Mouse (Mus musculus) myocyte (in vitro differentiated cells): ENCODE data around the gene Adap1. TPM values are rescaled to one million over a fixed set of nuclear protein-coding genes. Genes with fewer than 3 reads are reported as not detected.

Source experiments
- H3K27me3 ChIP-seq: one replicate; pipeline ENCODE4 v1.6.1; 2011; ENCODE audit not compliant: control insufficient read depth, insufficient read depth, insufficient read length
- H3K36me3 ChIP-seq: one replicate; pipeline ENCODE4 v1.6.1; 2011; ENCODE audit not compliant: control insufficient read depth, insufficient read depth
- H3K4me2 ChIP-seq: one replicate; pipeline ENCODE4 v1.6.1; 2011; ENCODE audit warnings: low read depth, control low read depth
- H3K4me3 ChIP-seq: one replicate; pipeline ENCODE4 v1.5.1; 2011; ENCODE audit warnings: mild to moderate bottlenecking, control low read depth, moderate library complexity
- H3K79me2 ChIP-seq: one replicate; pipeline ENCODE4 v1.6.1; 2011; ENCODE audit not compliant: control insufficient read depth, insufficient read depth
- H3ac ChIP-seq: one replicate; pipeline ENCODE4 v1.6.1; 2011; ENCODE audit not compliant: control insufficient read depth, insufficient read length
- CEBPB ChIP-seq: IDR thresholded peaks from 2 replicates; pipeline ENCODE4 v1.6.1; 2011; ENCODE audit warnings: mild to moderate bottlenecking, moderate library complexity; ENCODE audit not compliant: poor library complexity, insufficient read depth, severe bottlenecking
- E2F4 ChIP-seq: IDR thresholded peaks from one replicate; pipeline ENCODE4 v1.6.1; 2011; ENCODE audit warnings: mild to moderate bottlenecking, control low read depth, moderate library complexity; ENCODE audit not compliant: insufficient read depth
- MAX ChIP-seq: IDR thresholded peaks from one replicate; pipeline ENCODE4 v1.6.1; 2011; ENCODE audit warnings: low read depth, mild to moderate bottlenecking, control low read depth
- MYOD1 ChIP-seq, 3 experiments: IDR thresholded peaks; one replicate each; pipeline ENCODE4 v1.6.1; 2011; ENCODE audit warnings: control low read depth in 2 of 3, low read depth in 2 of 3, mild to moderate bottlenecking in 2 of 3, moderate library complexity in 1 of 3; ENCODE audit not compliant: insufficient read length in 2 of 3, control insufficient read depth in 1 of 3
- MYOG ChIP-seq, 3 experiments: IDR thresholded peaks; one replicate each; pipeline ENCODE4 v1.6.1; 2011; ENCODE audit warnings: control low read depth in 2 of 3, low read depth in 2 of 3, mild to moderate bottlenecking in 2 of 3; ENCODE audit not compliant: insufficient read length in 2 of 3, control insufficient read depth in 1 of 3, insufficient read depth in 1 of 3
- POLR2A ChIP-seq: IDR thresholded peaks from one replicate; pipeline ENCODE4 v1.6.1; 2011; ENCODE audit warnings: low read depth, mild to moderate bottlenecking, control low read depth, moderate library complexity; ENCODE audit not compliant: insufficient read length
- POLR2AphosphoS2 ChIP-seq: IDR thresholded peaks from one replicate; pipeline ENCODE4 v1.6.1; 2011; ENCODE audit warnings: low read depth, control low read depth; ENCODE audit not compliant: insufficient read length
- REST ChIP-seq: IDR thresholded peaks from one replicate; pipeline ENCODE4 v1.6.1; 2011; ENCODE audit warnings: mild to moderate bottlenecking, control low read depth, moderate library complexity; ENCODE audit not compliant: insufficient read depth, insufficient read length
- SRF ChIP-seq: IDR thresholded peaks from one replicate; pipeline ENCODE4 v1.6.1; 2011; ENCODE audit warnings: low read depth; ENCODE audit not compliant: control insufficient read depth, insufficient read length
- TCF12 ChIP-seq: IDR thresholded peaks from one replicate; pipeline ENCODE4 v1.6.1; 2011; ENCODE audit warnings: mild to moderate bottlenecking, control low read depth; ENCODE audit not compliant: poor library complexity, insufficient read depth, severe bottlenecking
- TCF3 ChIP-seq: IDR thresholded peaks from one replicate; pipeline ENCODE4 v1.6.1; 2011; ENCODE audit warnings: low read depth, control low read depth; ENCODE audit not compliant: insufficient read length
- USF1 ChIP-seq: IDR thresholded peaks from one replicate; pipeline ENCODE4 v1.6.1; 2011; ENCODE audit warnings: low read depth, mild to moderate bottlenecking, control low read depth, moderate library complexity
- polyA plus RNA-seq: library from polyadenylated mRNA; unstranded; fragments of >200 nt; fragmentation: generic; extraction: Trizol; gene quantifications from one replicate; pipeline ENCODE4 v1.2.1, GENCODE M21; 2012; ENCODE audit warnings: missing spikeins

Adap1 gene
- polyA plus RNA-seq, 1 experiment: 0.04 TPM

DNA sequence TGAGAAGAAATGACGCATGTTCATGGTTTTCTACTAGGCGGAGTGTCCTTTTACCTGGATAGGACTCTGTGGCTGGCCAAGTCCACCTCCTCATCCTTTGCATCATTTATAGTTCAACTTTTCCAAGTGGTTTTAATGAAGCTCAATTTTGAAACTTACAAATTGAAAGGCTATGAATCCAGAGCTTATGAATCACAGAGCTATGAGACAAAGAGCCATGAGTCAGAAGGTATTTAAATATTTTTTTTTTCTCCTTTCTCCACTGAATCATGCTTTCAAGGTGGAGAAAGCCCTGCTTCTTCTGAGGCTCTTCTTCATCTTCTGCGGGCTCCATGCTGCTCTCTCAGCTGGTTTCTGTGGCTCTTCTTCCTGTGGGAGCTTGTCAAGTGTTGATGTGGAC, 95.7 kb downstream of the Adap1 start:
- H3K79me2 ChIP-seq: no peaks in the 10 kb centered on the region
- H3K27me3 ChIP-seq: no peaks in the 10 kb centered on the region
- H3ac ChIP-seq: no peak overlapping the region
- no peak for TF ChIP-seq TCF12
- no peak for TF ChIP-seq TCF3
- no peak for TF ChIP-seq USF1
- TF ChIP-seq E2F4: no peak
- no peak for TF ChIP-seq MAX
- no peak for TF ChIP-seq SRF
- TF ChIP-seq MYOD1 (IDR thresholded peaks at IDR 0.05; ENCODE audit: control insufficient read depth in 1 of 3, insufficient read length in 2 of 3, low read depth in 2 of 3): no peak
- no peak for TF ChIP-seq REST
- no peak for TF ChIP-seq POLR2AphosphoS2
- no peak for TF ChIP-seq POLR2A
- no peak for TF ChIP-seq CEBPB
- no peak for TF ChIP-seq MYOG (IDR thresholded peaks at IDR 0.05; ENCODE audit: control insufficient read depth in 1 of 3, insufficient read depth in 1 of 3, insufficient read length in 2 of 3, low read depth in 2 of 3)
- no peak overlapping the region for H3K4me2 ChIP-seq
- peaks cover 35% of the 10 kb centered on the region for H3K36me3 ChIP-seq
- H3K4me3 ChIP-seq: no peak overlapping the region

- TF ChIP-seq MYOD1 (IDR thresholded peaks at IDR 0.05; ENCODE audit: control insufficient read depth in 1 of 3, insufficient read length in 2 of 3, low read depth in 2 of 3): no peak
- no peak for TF ChIP-seq SRF
- no peak for TF ChIP-seq MYOG (IDR thresholded peaks at IDR 0.05; ENCODE audit: control insufficient read depth in 1 of 3, insufficient read depth in 1 of 3, insufficient read length in 2 of 3, low read depth in 2 of 3)
- TF ChIP-seq TCF3: no peak
- no peak for TF ChIP-seq POLR2A
- no peak for TF ChIP-seq TCF12
- TF ChIP-seq USF1: no peak
- no peak for TF ChIP-seq REST
- TF ChIP-seq MAX: no peak
- TF ChIP-seq CEBPB: no peak
- TF ChIP-seq POLR2AphosphoS2: no peak
- TF ChIP-seq E2F4: no peak
- Histone ChIP-seq H3ac (no peak overlapping the region), H3K79me2 (no peaks in the 10 kb centered on the region), H3K4me2 (no peak overlapping the region), H3K27me3 (no peaks in the 10 kb centered on the region), H3K4me3 (no peak overlapping the region), H3K36me3 (peaks cover 37% of the 10 kb centered on the region)
Observed at GRCm38 (mm10) chr5:139228318-139228717, 97.1 kb downstream of the Adap1 start.

GRCm38 (mm10) chr5:139227645-139228044, 97.8 kb downstream of the Adap1 start:
- no peak overlapping the region for H3K4me3 ChIP-seq
- no peaks in the 10 kb centered on the region for H3K27me3 ChIP-seq
- H3ac ChIP-seq: no peak overlapping the region
- TF ChIP-seq MYOG (IDR thresholded peaks at IDR 0.05; ENCODE audit: control insufficient read depth in 1 of 3, insufficient read depth in 1 of 3, insufficient read length in 2 of 3, low read depth in 2 of 3): no peak
- no peak for TF ChIP-seq CEBPB
- no peak for TF ChIP-seq TCF12
- H3K4me2 ChIP-seq: no peak overlapping the region
- H3K36me3 ChIP-seq: peaks cover 32% of the 10 kb centered on the region
- no peaks in the 10 kb centered on the region for H3K79me2 ChIP-seq

- H3K4me2 ChIP-seq: no peak overlapping the region
- no peak for TF ChIP-seq REST
- no peak for TF ChIP-seq MYOG (IDR thresholded peaks at IDR 0.05; ENCODE audit: control insufficient read depth in 1 of 3, insufficient read depth in 1 of 3, insufficient read length in 2 of 3, low read depth in 2 of 3)
- no peak for TF ChIP-seq CEBPB
- no peak for TF ChIP-seq SRF
- no peak for TF ChIP-seq MAX
- no peak for TF ChIP-seq TCF3
- no peak for TF ChIP-seq POLR2A
- no peak for TF ChIP-seq MYOD1 (IDR thresholded peaks at IDR 0.05; ENCODE audit: control insufficient read depth in 1 of 3, insufficient read length in 2 of 3, low read depth in 2 of 3)
- TF ChIP-seq E2F4: no peak
- TF ChIP-seq USF1: no peak
- TF ChIP-seq POLR2AphosphoS2: no peak
- TF ChIP-seq TCF12: no peak
- H3K27me3 ChIP-seq: no peaks in the 10 kb centered on the region
- H3ac ChIP-seq: no peak overlapping the region
- no peaks in the 10 kb centered on the region for H3K79me2 ChIP-seq
- H3K36me3 ChIP-seq: peaks cover 34% of the 10 kb centered on the region
- H3K4me3 ChIP-seq: no peak overlapping the region
Observed at GRCm38 (mm10) chr5:139227236-139227635, 98.2 kb downstream of the Adap1 start.

DNA sequence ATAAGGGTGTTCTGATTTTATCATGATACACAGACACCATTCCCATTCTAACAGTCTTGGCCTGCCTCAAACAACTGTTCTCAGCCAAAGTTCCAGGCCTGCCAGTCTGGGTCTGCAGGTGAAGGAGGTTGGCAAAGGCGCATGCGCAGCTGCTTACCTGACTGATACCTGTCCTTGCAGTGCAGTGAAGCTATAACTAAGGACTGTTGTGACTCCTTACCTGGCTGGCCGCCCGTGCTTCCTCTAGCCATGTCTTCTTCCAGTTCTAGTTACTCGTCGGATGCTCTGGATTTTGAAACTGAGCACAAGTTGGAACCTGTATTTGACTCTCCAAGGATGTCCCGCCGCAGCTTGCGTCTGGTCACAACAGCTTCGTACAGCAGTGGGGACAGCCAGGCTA, 102.1 kb downstream of the Adap1 start:
- Histone ChIP-seq H3K4me2 (no peak overlapping the region), H3K79me2 (no peaks in the 10 kb centered on the region), H3K27me3 (no peaks in the 10 kb centered on the region), H3K4me3 (no peak overlapping the region), H3K36me3 (peaks cover 35% of the 10 kb centered on the region), H3ac (no peak overlapping the region)
- no peak for TF ChIP-seq TCF3
- no peak for TF ChIP-seq TCF12

Other genes starting within 250 kb of the Adap1 start
- 1.3 TPM for gene Prkar1b, start 175.6 kb downstream of the Adap1 start, polyA plus RNA-seq
- 26.3 TPM for gene Dnaaf5, start 175.4 kb downstream of the Adap1 start, polyA plus RNA-seq
- gene Sun1, start 125.0 kb downstream of the Adap1 start, polyA plus RNA-seq: 65.5 TPM
- 106 TPM for gene Get4, start 73.3 kb downstream of the Adap1 start, polyA plus RNA-seq
- gene Cox19, start 25.8 kb upstream of the Adap1 start, polyA plus RNA-seq: 66.0 TPM
- not detected for gene Cyp2w1, start 27.0 kb upstream of the Adap1 start, polyA plus RNA-seq
- gene Gpr146, start 52.1 kb upstream of the Adap1 start, polyA plus RNA-seq: 11.7 TPM
- 0.25 TPM for gene C130050O18Rik, start 79.7 kb upstream of the Adap1 start, polyA plus RNA-seq
- 9.2 TPM for gene Gper1, start 97.5 kb upstream of the Adap1 start, polyA plus RNA-seq
- 16.4 TPM for gene 3110082I17Rik, start 134.9 kb upstream of the Adap1 start, polyA plus RNA-seq
- 15.0 TPM for gene Zfand2a, start 158.9 kb upstream of the Adap1 start, polyA plus RNA-seq
- not detected for gene Uncx, start 217.9 kb upstream of the Adap1 start, polyA plus RNA-seq